Mouse (Mus musculus): ENCODE results near the gene Slc25a10. TPM values are rescaled to one million over a fixed set of nuclear protein-coding genes. Genes with fewer than 3 reads are reported as not detected.

Gene Slc25a10
- polyA plus RNA-seq, 1 experiment from 2014 or later = 73.9 TPM

DNA sequence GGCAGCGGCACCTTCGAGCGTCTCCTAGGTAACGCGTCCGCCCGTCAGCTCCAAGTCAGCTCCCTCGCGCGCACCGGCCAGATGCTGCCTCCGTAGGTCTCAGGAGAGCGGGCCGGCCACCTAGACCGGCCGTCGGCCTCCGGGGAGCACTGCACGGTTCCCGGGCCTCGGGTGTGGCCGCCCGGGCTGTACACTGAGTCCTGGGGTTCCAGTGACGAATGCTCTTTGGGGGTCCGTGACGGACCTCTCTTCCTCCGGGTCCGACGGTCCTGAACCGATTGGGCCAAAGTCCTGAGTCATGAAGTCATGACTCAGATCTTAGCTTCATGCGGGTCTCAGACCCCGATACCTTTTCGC is 23.9 kb upstream of the Slc25a10 start:
- H3K4me3 ChIP-seq (replicated peaks; ENCODE audit: low read length) = peak overlapping the region; percentile 96
- H3K4me2 ChIP-seq (ENCODE audit: low read depth, low read length) = peak overlapping the region; percentile 90
- ATAC-seq (ENCODE audit: insufficient read depth, low FRiP score) = no peak; the same call in 1 of the 2 replicates
- peaks cover 13% of the 10 kb centered on the region for H3K4me1 ChIP-seq (ENCODE audit: control insufficient read depth, insufficient read depth, low read length)
- peak overlapping the region; percentile 90 for H3K9ac ChIP-seq (ENCODE audit: low read length)
- peaks cover 7% of the 10 kb centered on the region; the same call in 1 of the 2 replicates for H3K36me3 ChIP-seq (ENCODE audit: control insufficient read depth, insufficient read depth, low read length)
- H3K9me3 ChIP-seq (replicated peaks; ENCODE audit: control insufficient read depth, low read length) = no peaks in the 10 kb centered on the region
- 2% methylated on average over 33 of the region's 33 CpGs for WGBS
- H3K27me3 ChIP-seq (ENCODE audit: control insufficient read depth, insufficient read depth, low read length) = no peaks in the 10 kb centered on the region
- no peak overlapping the region for H3K27ac ChIP-seq (ENCODE audit: low read length)

DNA sequence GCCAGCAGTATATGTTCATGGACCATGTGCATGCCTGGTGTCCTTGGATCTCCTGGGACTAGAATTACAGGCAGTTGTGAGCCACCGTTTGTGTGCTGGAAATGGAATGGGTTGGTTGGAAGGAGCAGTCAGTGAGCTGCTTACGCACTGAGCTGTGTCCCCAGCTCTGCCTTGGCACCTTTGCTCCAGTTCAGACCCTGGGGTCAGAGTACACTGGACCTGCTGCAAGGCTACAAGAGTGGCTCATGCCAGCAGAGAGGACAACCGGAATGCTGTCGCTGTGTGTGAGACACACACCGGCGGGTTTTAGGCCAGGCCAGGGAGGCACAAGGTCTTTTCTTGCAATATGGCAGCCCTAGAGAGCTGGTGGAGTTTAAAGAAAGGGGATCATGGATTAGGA is 19.6 kb upstream of the Slc25a10 start:
- Histone ChIP-seq H3K9me3 (replicated peaks; ENCODE audit: control insufficient read depth, low read length) (no peaks in the 10 kb centered on the region), H3K4me3 (replicated peaks; ENCODE audit: low read length) (no peak overlapping the region), H3K36me3 (ENCODE audit: control insufficient read depth, insufficient read depth, low read length) (peaks cover 17% of the 10 kb centered on the region), H3K4me1 (ENCODE audit: control insufficient read depth, insufficient read depth, low read length) (peaks cover 8% of the 10 kb centered on the region), H3K4me2 (ENCODE audit: low read depth, low read length) (no peak overlapping the region), H3K9ac (ENCODE audit: low read length) (no peak overlapping the region), H3K27me3 (ENCODE audit: control insufficient read depth, insufficient read depth, low read length) (no peaks in the 10 kb centered on the region), H3K27ac (ENCODE audit: low read length) (no peak overlapping the region)
- no peak for ATAC-seq (ENCODE audit: insufficient read depth, low FRiP score)
- WGBS = 93% methylated on average over 6 of the region's 6 CpGs

DNA sequence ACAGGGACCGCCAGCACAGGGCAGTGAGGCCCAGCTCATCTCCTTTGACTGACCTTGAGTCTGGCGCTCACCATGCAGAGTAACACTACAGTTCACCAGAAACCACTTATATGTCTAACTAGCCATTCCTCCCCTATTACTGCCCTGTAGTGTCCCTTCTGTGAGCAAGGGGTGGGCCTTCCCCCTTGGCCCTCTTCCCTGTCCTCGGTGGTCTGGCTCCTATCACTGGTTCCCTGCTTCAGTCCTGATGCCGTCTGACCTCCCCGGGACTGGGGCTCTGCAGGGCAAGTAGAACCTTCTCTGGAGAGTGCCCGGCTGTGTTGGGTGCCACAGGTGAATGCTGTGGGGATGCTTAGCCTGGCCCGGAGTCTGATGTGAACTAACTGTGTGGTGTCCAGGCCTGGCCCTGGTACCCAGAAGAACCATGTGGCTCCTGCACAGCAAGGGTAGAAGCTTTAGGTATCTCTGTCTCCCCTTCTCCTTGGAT is 8.1 kb upstream of the Slc25a10 start:
- H3K36me3 ChIP-seq (ENCODE audit: control insufficient read depth, insufficient read depth, low read length) = peaks cover 33% of the 10 kb centered on the region
- H3K4me3 ChIP-seq (replicated peaks; ENCODE audit: low read length) = peak overlapping the region; percentile 82
- H3K27ac ChIP-seq (ENCODE audit: low read length) = peak overlapping the region; percentile 77; the same call in 1 of the 2 replicates
- peak overlapping the region; percentile 57 for H3K4me2 ChIP-seq (ENCODE audit: low read depth, low read length)
- no peaks in the 10 kb centered on the region for H3K9me3 ChIP-seq (replicated peaks; ENCODE audit: control insufficient read depth, low read length)
- no peaks in the 10 kb centered on the region for H3K27me3 ChIP-seq (ENCODE audit: control insufficient read depth, insufficient read depth, low read length)
- H3K9ac ChIP-seq (ENCODE audit: low read length) = peak overlapping the region; percentile 93
- WGBS = 82% methylated on average over 7 of the region's 7 CpGs
- no peak for ATAC-seq (ENCODE audit: insufficient read depth, low FRiP score)
- peaks cover 15% of the 10 kb centered on the region; the same call in 1 of the 2 replicates for H3K4me1 ChIP-seq (ENCODE audit: control insufficient read depth, insufficient read depth, low read length)

DNA sequence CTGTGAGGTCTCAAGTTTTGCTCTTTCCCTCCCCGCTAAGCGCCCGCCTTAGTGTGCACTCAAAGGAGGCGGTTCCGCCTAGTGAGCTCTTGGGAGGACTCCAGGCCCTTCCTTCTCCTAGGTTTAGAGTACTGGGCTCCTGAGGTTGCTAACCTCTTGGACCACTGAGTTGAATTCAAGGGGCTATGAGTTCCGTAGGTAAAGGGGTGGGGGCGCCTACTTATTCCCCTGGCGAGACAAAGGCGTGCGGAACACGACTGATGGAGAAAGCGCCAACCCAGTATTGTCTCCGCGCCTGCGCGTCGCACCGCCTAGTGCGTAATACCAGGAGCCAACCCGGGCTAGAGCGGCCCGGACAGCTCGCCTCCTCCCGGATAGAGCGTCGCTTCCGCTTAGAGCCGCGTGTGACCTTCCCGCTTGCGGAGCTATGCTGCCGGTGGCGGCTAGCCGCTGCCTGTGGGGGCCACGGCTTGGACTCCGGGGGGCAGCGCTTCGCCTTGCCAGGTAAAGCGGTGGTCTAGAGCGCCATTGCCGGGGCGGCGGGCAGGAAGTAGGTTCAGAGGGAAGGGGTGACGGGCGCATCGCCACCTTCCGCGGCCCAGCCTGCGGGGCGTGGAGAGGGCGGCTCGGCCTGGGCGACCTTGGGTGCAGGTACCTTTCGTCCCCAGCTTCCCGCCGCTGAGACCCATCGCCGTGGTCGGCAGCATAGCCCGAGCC is 7.2 kb upstream of the Slc25a10 start, which contains the start of gene Mrpl12:
Gene Mrpl12, plus strand, starts transcription at position 349 of the 717 bp plus-strand sequence.
- under 1% methylated on average over 60 of the region's 60 CpGs for WGBS
- Histone ChIP-seq H3K4me1 (ENCODE audit: control insufficient read depth, insufficient read depth, low read length) (peaks cover 16% of the 10 kb centered on the region), H3K27me3 (ENCODE audit: control insufficient read depth, insufficient read depth, low read length) (no peaks in the 10 kb centered on the region), H3K4me3 (replicated peaks; ENCODE audit: low read length) (peak within 1 kb of the TSS; percentile 82), H3K4me2 (ENCODE audit: low read depth, low read length) (peak within 1 kb of the TSS; percentile 88), H3K36me3 (ENCODE audit: control insufficient read depth, insufficient read depth, low read length) (peaks cover 26% of the 10 kb centered on the region), H3K9ac (ENCODE audit: low read length) (peak within 1 kb of the TSS; percentile 93), H3K9me3 (replicated peaks; ENCODE audit: control insufficient read depth, low read length) (no peaks in the 10 kb centered on the region), H3K27ac (ENCODE audit: low read length) (peak within 1 kb of the TSS; percentile 77)
- ATAC-seq (ENCODE audit: insufficient read depth, low FRiP score) = peak; percentile 95

DNA sequence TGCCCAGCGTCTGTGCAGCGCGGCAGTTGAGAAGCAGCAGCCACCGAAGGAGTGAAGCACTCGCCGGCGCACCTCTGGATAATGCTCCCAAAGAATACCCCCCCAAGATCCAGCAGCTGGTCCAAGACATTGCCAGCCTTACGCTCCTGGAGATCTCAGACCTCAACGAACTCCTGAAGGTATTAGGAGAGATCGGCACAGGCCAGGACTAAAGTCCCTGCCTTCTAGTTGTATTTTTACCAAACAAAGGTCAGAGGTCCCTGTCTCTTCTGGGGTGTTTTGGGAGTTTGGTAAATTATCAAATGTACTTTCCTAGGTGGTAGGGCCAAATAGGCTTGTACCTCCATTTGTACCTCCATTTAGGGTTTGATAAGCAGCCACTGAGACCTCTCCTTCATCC is 6.4 kb upstream of the Slc25a10 start:
- peak overlapping the region; percentile 88 for H3K4me2 ChIP-seq (ENCODE audit: low read depth, low read length)
- no peaks in the 10 kb centered on the region for H3K9me3 ChIP-seq (replicated peaks; ENCODE audit: control insufficient read depth, low read length)
- 8% methylated on average over 10 of the region's 10 CpGs for WGBS
- peak overlapping the region; percentile 93 for H3K9ac ChIP-seq (ENCODE audit: low read length)
- no peak for ATAC-seq (ENCODE audit: insufficient read depth, low FRiP score)
- peaks cover 21% of the 10 kb centered on the region for H3K4me1 ChIP-seq (ENCODE audit: control insufficient read depth, insufficient read depth, low read length)
- H3K27me3 ChIP-seq (ENCODE audit: control insufficient read depth, insufficient read depth, low read length) = no peaks in the 10 kb centered on the region
- H3K36me3 ChIP-seq (ENCODE audit: control insufficient read depth, insufficient read depth, low read length) = peaks cover 20% of the 10 kb centered on the region; the same call in 1 of the 2 replicates
- H3K4me3 ChIP-seq (replicated peaks; ENCODE audit: low read length) = peak overlapping the region; percentile 82
- no peak overlapping the region; the same call in 1 of the 2 replicates for H3K27ac ChIP-seq (ENCODE audit: low read length)

DNA sequence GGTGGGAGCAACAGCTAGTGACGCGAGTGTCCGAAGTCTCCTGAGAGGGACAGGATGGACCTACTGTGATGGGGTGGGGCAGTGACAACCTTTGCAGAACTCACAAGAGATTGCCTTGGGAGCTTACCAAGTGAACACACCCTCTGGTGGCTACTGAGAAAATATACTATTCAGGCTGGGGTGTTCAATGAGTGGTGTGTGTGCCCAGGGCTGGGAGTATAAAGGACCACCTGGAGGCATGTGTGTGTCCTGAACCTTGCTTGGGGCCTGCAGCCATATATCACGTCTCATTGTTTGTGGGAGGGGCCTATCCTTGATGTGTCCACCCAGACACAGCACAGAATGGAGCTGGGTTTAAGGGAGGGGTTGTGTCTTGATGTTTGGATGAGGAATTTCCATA is 3.1 kb upstream of the Slc25a10 start:
- Histone ChIP-seq H3K27me3 (ENCODE audit: control insufficient read depth, insufficient read depth, low read length) (no peaks in the 10 kb centered on the region), H3K4me1 (ENCODE audit: control insufficient read depth, insufficient read depth, low read length) (peaks cover 37% of the 10 kb centered on the region), H3K4me3 (replicated peaks; ENCODE audit: low read length) (no peak overlapping the region), H3K27ac (ENCODE audit: low read length) (no peak overlapping the region), H3K9ac (ENCODE audit: low read length) (0 out of 2 replicates have a peak overlapping the region, but pooled peaks have one; percentile 2), H3K9me3 (replicated peaks; ENCODE audit: control insufficient read depth, low read length) (no peaks in the 10 kb centered on the region), H3K36me3 (ENCODE audit: control insufficient read depth, insufficient read depth, low read length) (peaks cover 10% of the 10 kb centered on the region; the same call in 1 of the 2 replicates), H3K4me2 (ENCODE audit: low read depth, low read length) (no peak overlapping the region)
- 69% methylated on average over 4 of the region's 4 CpGs for WGBS
- ATAC-seq (ENCODE audit: insufficient read depth, low FRiP score) = no peak

DNA sequence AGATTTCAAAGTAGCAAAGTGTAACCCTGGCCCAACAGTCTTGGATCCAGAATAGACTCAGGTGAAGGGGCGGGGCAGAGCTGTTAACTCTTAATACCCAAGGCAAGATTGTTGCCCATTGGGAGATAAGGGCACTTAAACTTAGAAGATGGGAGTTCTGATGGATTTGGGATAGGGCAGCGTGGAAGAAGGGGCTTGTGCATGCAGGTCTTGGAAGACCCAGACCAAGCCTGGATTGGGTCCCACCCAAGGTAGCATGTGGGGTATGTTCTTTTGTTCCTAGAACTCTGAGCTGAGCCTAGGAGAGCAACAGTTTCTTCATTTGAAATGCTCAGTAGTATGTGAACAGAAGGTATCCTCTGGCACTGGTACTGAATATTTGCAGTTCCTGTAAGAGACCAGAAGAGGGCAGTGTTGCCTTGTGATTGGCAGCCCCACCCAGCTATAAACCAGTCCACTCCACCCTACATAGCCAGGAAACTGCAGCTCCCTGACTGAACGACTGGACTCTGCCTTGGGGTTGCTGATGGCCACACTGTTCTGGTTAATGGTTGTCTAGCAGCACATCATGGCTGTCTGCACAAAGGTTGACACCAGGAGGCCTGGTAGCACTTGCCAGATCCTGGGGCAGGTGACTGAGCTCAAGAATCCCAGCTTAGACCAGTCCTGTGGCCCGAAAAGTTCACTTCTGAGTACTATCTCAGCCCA is 2.4 kb upstream of the Slc25a10 start:
- 52% methylated on average over 4 of the region's 4 CpGs for WGBS
- Histone ChIP-seq H3K4me2 (ENCODE audit: low read depth, low read length) (no peak overlapping the region), H3K9ac (ENCODE audit: low read length) (0 out of 2 replicates have a peak overlapping the region, but pooled peaks have one; percentile 2), H3K4me1 (ENCODE audit: control insufficient read depth, insufficient read depth, low read length) (peaks cover 36% of the 10 kb centered on the region), H3K27me3 (ENCODE audit: control insufficient read depth, insufficient read depth, low read length) (no peaks in the 10 kb centered on the region), H3K36me3 (ENCODE audit: control insufficient read depth, insufficient read depth, low read length) (peaks cover 10% of the 10 kb centered on the region; the same call in 1 of the 2 replicates), H3K4me3 (replicated peaks; ENCODE audit: low read length) (no peak overlapping the region), H3K9me3 (replicated peaks; ENCODE audit: control insufficient read depth, low read length) (no peaks in the 10 kb centered on the region), H3K27ac (ENCODE audit: low read length) (peak overlapping the region; percentile 54)
- peak; percentile 35; the same call in 1 of the 2 replicates for ATAC-seq (ENCODE audit: insufficient read depth, low FRiP score)

DNA sequence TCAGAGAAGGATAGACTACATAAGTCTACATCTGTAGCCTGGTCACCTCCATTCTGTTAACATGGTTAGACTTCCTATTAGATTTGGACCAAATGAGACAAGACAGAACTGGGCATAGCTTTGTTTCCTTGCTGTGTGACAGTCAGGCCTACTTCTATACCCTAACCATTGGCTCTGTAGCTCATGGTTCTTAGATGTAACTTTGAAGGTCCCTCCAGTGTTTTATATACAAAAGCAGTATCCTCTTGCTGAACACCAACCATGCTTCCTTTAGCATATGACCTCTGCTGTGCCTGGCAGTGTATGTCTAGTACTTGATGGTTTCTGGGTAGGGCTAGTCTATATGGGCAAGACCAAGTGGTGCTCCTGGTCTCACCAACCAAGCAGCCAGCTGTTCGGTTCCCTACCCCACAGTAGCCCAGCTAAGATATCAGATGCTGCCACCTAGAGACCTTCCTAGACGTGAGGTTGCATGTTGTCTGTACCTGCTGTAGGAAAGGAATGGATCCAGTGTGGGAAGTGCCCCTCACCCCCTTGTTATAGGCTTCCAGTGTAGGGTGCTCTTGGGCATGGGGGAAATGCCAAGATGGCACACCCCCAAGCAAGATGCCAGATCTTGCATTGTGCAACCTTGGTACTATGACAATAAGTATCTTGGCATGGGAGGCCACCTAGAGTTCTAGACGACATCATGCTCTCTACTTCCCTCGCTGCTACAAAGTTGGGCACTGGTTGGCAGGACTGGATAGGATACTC is 1.2 kb upstream of the Slc25a10 start:
- peaks cover 18% of the 10 kb centered on the region for H3K36me3 ChIP-seq (ENCODE audit: control insufficient read depth, insufficient read depth, low read length)
- 31% methylated on average over 4 of the region's 4 CpGs for WGBS
- no peaks in the 10 kb centered on the region for H3K9me3 ChIP-seq (replicated peaks; ENCODE audit: control insufficient read depth, low read length)
- H3K9ac ChIP-seq (ENCODE audit: low read length) = peak overlapping the region; percentile 88; the same call in 1 of the 2 replicates
- no peaks in the 10 kb centered on the region for H3K27me3 ChIP-seq (ENCODE audit: control insufficient read depth, insufficient read depth, low read length)
- H3K27ac ChIP-seq (ENCODE audit: low read length) = peak overlapping the region; percentile 89
- H3K4me3 ChIP-seq (replicated peaks; ENCODE audit: low read length) = peak overlapping the region; percentile 96; the same call in 1 of the 2 replicates
- H3K4me1 ChIP-seq (ENCODE audit: control insufficient read depth, insufficient read depth, low read length) = peaks cover 32% of the 10 kb centered on the region
- H3K4me2 ChIP-seq (ENCODE audit: low read depth, low read length) = peak overlapping the region; percentile 89
- ATAC-seq (ENCODE audit: insufficient read depth, low FRiP score) = no peak

Data from stomach, embryonic 16.5 days (tissue).